In the genomic region with DNA sequence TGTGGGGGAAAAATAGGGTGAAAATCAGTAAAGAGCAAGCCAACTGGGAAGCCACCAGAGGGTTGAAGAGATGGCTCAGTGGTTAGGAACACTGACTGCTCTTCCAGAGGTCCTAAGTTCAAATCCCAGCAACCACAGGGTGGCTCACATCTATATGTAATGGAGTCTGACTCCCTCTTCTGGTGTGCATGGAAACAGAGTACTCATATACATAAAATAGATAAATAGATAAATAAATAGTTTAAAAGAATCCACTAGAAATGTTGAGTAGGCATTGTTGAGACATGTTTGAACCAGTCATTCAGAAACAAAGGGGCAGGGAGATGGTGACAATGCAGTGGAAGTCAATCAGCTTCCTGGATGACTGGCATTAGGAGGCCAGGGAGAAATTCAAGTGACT, we compare ENCODE assay signal across 28 mouse cellular contexts. TPM values are rescaled to one million over a fixed set of nuclear protein-coding genes. Genes with fewer than 3 reads are reported as not detected.
DNase-seq lines count a peak whose midpoint lies in the region; ATAC-seq and TF ChIP-seq lines count a peak whose summit lies in the region.
"Had no signal": no experiment of that assay in that cellular context is flagged by ENCODE, and none has a peak within 500 bp of the region (broad histone marks: within the 10 kb centered on the region; RNA-seq: fewer than 3 reads in every experiment).

No protein-coding gene starts in this region.

- in situ Hi-C loops in CH12.LX (cut with MboI; ENCODE audit: low pct_ligation_motif_present, low pct_unique_long_range_greater_than_20kb, low sequenced_read_pairs), result no loop called here

- no peak overlapping the region for H3K4me2 ChIP-seq in kidney, postnatal 0 days (ENCODE audit: low read length)
- H3K4me2 ChIP-seq in CH12.LX (ENCODE audit: insufficient read depth, low read depth, poor library complexity, severe bottlenecking), result no peak overlapping the region
- H3K4me2 ChIP-seq in liver, embryonic 14.5 days (ENCODE audit: low read depth), result no peak overlapping the region
- no peak overlapping the region for H3K4me2 ChIP-seq in midbrain, embryonic 13.5 days (replicated peaks)
- no peak overlapping the region for H3K4me2 ChIP-seq in midbrain, embryonic 15.5 days
- H3K4me2 ChIP-seq: embryonic facial prominence, embryonic 15.5 days; forebrain, embryonic 13.5 days; heart, embryonic 13.5 days; hindbrain, embryonic 15.5 days had no signal

- TF ChIP-seq RAD21 in CH12.LX (IDR thresholded peaks at IDR 0.05; ENCODE audit: low read depth, low read length), result peak; percentile 45

- no peaks in the 10 kb centered on the region for H3K9me3 ChIP-seq in kidney, postnatal 0 days (replicated peaks; ENCODE audit: low read length)
- H3K9me3 ChIP-seq in CH12.LX (replicated peaks; ENCODE audit: low read length), result no peaks in the 10 kb centered on the region
- no peaks in the 10 kb centered on the region for H3K9me3 ChIP-seq in liver, embryonic 14.5 days (ENCODE audit: control insufficient read depth, low read length)
- no peaks in the 10 kb centered on the region for H3K9me3 ChIP-seq in midbrain, embryonic 13.5 days
- H3K9me3 ChIP-seq in midbrain, embryonic 15.5 days, result no peaks in the 10 kb centered on the region
- H3K9me3 ChIP-seq: embryonic facial prominence, embryonic 10.5 days; embryonic facial prominence, embryonic 15.5 days; forebrain, embryonic 13.5 days; heart, embryonic 13.5 days; hindbrain, embryonic 10.5 days; hindbrain, embryonic 15.5 days had no signal

- TF ChIP-seq CTCF in kidney, postnatal 0 days (IDR thresholded peaks at IDR 0.05; ENCODE audit: low read depth), result 0 out of 2 replicates have a peak, but pooled peaks have one; percentile 18
- TF ChIP-seq CTCF in CH12.LX (conservative IDR thresholded peaks at IDR 0.05 in 1 of 2, IDR thresholded peaks at IDR 0.05 in 1 of 2; ENCODE audit: low read depth in 2 of 2, low read length in 2 of 2), result peak in 1 of 2 experiments; percentile 60; a peak in 2 of 4 replicates
- TF ChIP-seq CTCF in liver, embryonic 14.5 days (IDR thresholded peaks at IDR 0.05; ENCODE audit: low read depth), result peak; percentile 21; the same call in 1 of the 2 replicates

- TF ChIP-seq POLR2A in CH12.LX (IDR thresholded peaks at IDR 0.05; ENCODE audit: low read depth, low read length), result no peak

- H3K9ac ChIP-seq in kidney, postnatal 0 days (ENCODE audit: low read depth, low read length), result no peak overlapping the region
- no peak overlapping the region for H3K9ac ChIP-seq in CH12.LX (ENCODE audit: insufficient read depth, low read depth)
- no peak overlapping the region for H3K9ac ChIP-seq in liver, embryonic 14.5 days (replicated peaks)
- no peak overlapping the region for H3K9ac ChIP-seq in midbrain, embryonic 13.5 days (replicated peaks)
- H3K9ac ChIP-seq in midbrain, embryonic 15.5 days, result no peak overlapping the region
- H3K9ac ChIP-seq: embryonic facial prominence, embryonic 15.5 days; forebrain, embryonic 13.5 days; heart, embryonic 13.5 days; hindbrain, embryonic 15.5 days had no signal

- H3K79me2 ChIP-seq in CH12.LX (replicated peaks; ENCODE audit: control insufficient read depth, extremely low read depth, insufficient read depth, poor library complexity, severe bottlenecking), result no peaks in the 10 kb centered on the region; the same call in none of the 2 replicates

- no peaks in the 10 kb centered on the region for H3K36me3 ChIP-seq in kidney, postnatal 0 days (ENCODE audit: insufficient read depth, low read length)
- peaks cover 16 to 33% of the 10 kb centered on the region in 2 experiments for H3K36me3 ChIP-seq in CH12.LX (replicated peaks in 1 of 2; ENCODE audit: control insufficient read depth in 1 of 2, insufficient read depth in 1 of 2, low read length in 1 of 2)
- peaks cover 11% of the 10 kb centered on the region for H3K36me3 ChIP-seq in liver, embryonic 14.5 days (replicated peaks; ENCODE audit: control insufficient read depth, insufficient read depth, low read depth)
- H3K36me3 ChIP-seq in midbrain, embryonic 13.5 days, result peaks cover 12% of the 10 kb centered on the region; the same call in 1 of the 2 replicates
- H3K36me3 ChIP-seq in midbrain, embryonic 15.5 days (replicated peaks), result no peaks in the 10 kb centered on the region

- no peak overlapping the region for H3K4me3 ChIP-seq in kidney, postnatal 0 days (replicated peaks; ENCODE audit: low read depth, low read length)
- H3K4me3 ChIP-seq in CH12.LX (replicated peaks in 1 of 3; ENCODE audit: low read depth in 2 of 3, low read length in 2 of 3, poor library complexity in 1 of 3), result no peak overlapping the region
- no peak overlapping the region for H3K4me3 ChIP-seq in liver, embryonic 14.5 days (ENCODE audit: insufficient read depth in 1 of 2, low read depth in 2 of 2, low read length in 2 of 2)
- H3K4me3 ChIP-seq in midbrain, embryonic 13.5 days (replicated peaks), result no peak overlapping the region
- H3K4me3 ChIP-seq in midbrain, embryonic 15.5 days, result no peak overlapping the region
- H3K4me3 ChIP-seq: embryonic facial prominence, embryonic 10.5 days; embryonic facial prominence, embryonic 15.5 days; forebrain, embryonic 13.5 days; heart, embryonic 13.5 days; hindbrain, embryonic 10.5 days; hindbrain, embryonic 15.5 days had no signal

- no peaks in the 10 kb centered on the region for H3K27me3 ChIP-seq in kidney, postnatal 0 days (ENCODE audit: insufficient read depth, low read length)
- no peaks in the 10 kb centered on the region for H3K27me3 ChIP-seq in CH12.LX (replicated peaks)
- no peaks in the 10 kb centered on the region for H3K27me3 ChIP-seq in liver, embryonic 14.5 days (ENCODE audit: control insufficient read depth, insufficient read depth, low read length)
- no peaks in the 10 kb centered on the region for H3K27me3 ChIP-seq in midbrain, embryonic 13.5 days
- H3K27me3 ChIP-seq in midbrain, embryonic 15.5 days (replicated peaks), result no peaks in the 10 kb centered on the region
- H3K27me3 ChIP-seq: embryonic facial prominence, embryonic 15.5 days; forebrain, embryonic 13.5 days; heart, embryonic 13.5 days; hindbrain, embryonic 15.5 days had no signal

- no peak overlapping the region for H3K27ac ChIP-seq in kidney, postnatal 0 days
- no peak overlapping the region for H3K27ac ChIP-seq in CH12.LX (ENCODE audit: insufficient read depth, low read depth)
- H3K27ac ChIP-seq in liver, embryonic 14.5 days, result no peak overlapping the region
- no peak overlapping the region for H3K27ac ChIP-seq in midbrain, embryonic 13.5 days
- H3K27ac ChIP-seq in midbrain, embryonic 15.5 days, result no peak overlapping the region
- H3K27ac ChIP-seq: embryonic facial prominence, embryonic 10.5 days; embryonic facial prominence, embryonic 15.5 days; forebrain, embryonic 13.5 days; heart, embryonic 13.5 days; hindbrain, embryonic 10.5 days; hindbrain, embryonic 15.5 days had no signal

- no peak for ATAC-seq in kidney, postnatal 0 days (replicated peaks; ENCODE audit: low FRiP score, low read depth)
- no peak for ATAC-seq in liver, embryonic 14.5 days (ENCODE audit: insufficient read depth)
- ATAC-seq in midbrain, embryonic 13.5 days, result no peak
- ATAC-seq in midbrain, embryonic 15.5 days (replicated peaks), result no peak
- ATAC-seq: forebrain, embryonic 13.5 days; inflammation-experienced regulatory T-cells, adult 6 months; midbrain, embryonic 16.5 days had no signal

- dilution Hi-C loops in CH12.LX (cut with MboI; ENCODE audit: extremely low pct_ligation_motif_present, extremely low pct_unique_long_range_greater_than_20kb, low sequenced_read_pairs), result no loop called here

- no peaks in the 10 kb centered on the region for H3K4me1 ChIP-seq in kidney, postnatal 0 days (replicated peaks; ENCODE audit: insufficient read depth, low read length)
- peaks cover 7 to 50% of the 10 kb centered on the region in 2 experiments for H3K4me1 ChIP-seq in CH12.LX (ENCODE audit: control insufficient read depth in 1 of 2, insufficient read depth in 2 of 2)
- H3K4me1 ChIP-seq in liver, embryonic 14.5 days (replicated peaks; ENCODE audit: control insufficient read depth in 2 of 2, insufficient read depth in 2 of 2, low read length in 1 of 2), result peaks cover 26 to 33% of the 10 kb centered on the region in 2 experiments
- H3K4me1 ChIP-seq in midbrain, embryonic 13.5 days (replicated peaks), result no peaks in the 10 kb centered on the region
- H3K4me1 ChIP-seq in midbrain, embryonic 15.5 days, result no peaks in the 10 kb centered on the region
- H3K4me1 ChIP-seq: embryonic facial prominence, embryonic 10.5 days; embryonic facial prominence, embryonic 15.5 days; forebrain, embryonic 13.5 days; hindbrain, embryonic 10.5 days; hindbrain, embryonic 15.5 days had no signal

- DNase-seq in kidney, postnatal 0 days (ENCODE audit: low spot score), result no peak
- DNase-seq in kidney, adult 8-10 months, result no peak
- DNase-seq in CH12.LX (ENCODE audit: extremely low read depth), result no peak
- DNase-seq in NIH3T3 (ENCODE audit: low read depth), result peak; percentile 22
- no peak for DNase-seq in liver, embryonic 14.5 days (ENCODE audit: low read depth in 3 of 3, low spot score in 3 of 3)
- no peak for DNase-seq in left cerebral cortex, adult 11 months (ENCODE audit: low spot score)
- DNase-seq: adrenal gland, adult 8-10 months; cerebellum, adult 8-10 months; cerebellum, postnatal 25 days; gastrocnemius, postnatal 25 days; heart, adult 18-20 months; heart, postnatal 10 days; kidney, adult 9 months; kidney, postnatal 14 days; left cerebral cortex, postnatal 4 days; lung, adult 18-20 months; lung, postnatal 10 days; right cerebral cortex, postnatal 4 days had no signal

- TF ChIP-seq EP300 in CH12.LX (IDR thresholded peaks at IDR 0.05; ENCODE audit: low read length), result no peak
- no peak for TF ChIP-seq EP300 in liver, embryonic 14.5 days (IDR thresholded peaks at IDR 0.05; ENCODE audit: low read depth)

RNA-seq across cellular contexts. Expression of gene Vmp1, which starts 56.0 kb away (rescaled TPM):
- polyA plus RNA-seq in kidney, postnatal 0 days (2015; fragmentation: Nextera tagmentation; extraction: Ambion mirVana), result 222 and 249 TPM in 2 replicates
- total RNA-seq in CH12.LX (2012; rRNA removed) (80.9 and 86.9 TPM in 2 replicates), CH12.LX (2014; rRNA removed) (209 and 231 TPM in 2 replicates)
- polyA plus RNA-seq in CH12.LX (2012; ENCODE audit: insufficient read length, low read depth), result 166 and 167 TPM in 2 replicates
- polyA plus RNA-seq in liver, embryonic 14.5 days (2012; rRNA removed), result 26.9 and 33.1 TPM in 2 replicates
- 94.2 and 98.4 TPM in 2 replicates for polyA plus RNA-seq in liver, embryonic 14.5 days (2014; fragmentation: Nextera tagmentation; extraction: Ambion mirVana)
- polyA plus RNA-seq in midbrain, embryonic 13.5 days (2015; fragmentation: Nextera tagmentation; extraction: Ambion mirVana), result 93.5 and 102 TPM in 2 replicates
- 111 TPM in 2 replicates for polyA plus RNA-seq in midbrain, embryonic 15.5 days (2015; fragmentation: Nextera tagmentation; extraction: Ambion mirVana)

RNA-seq across cellular contexts. Expression of gene Ptrh2, which starts 56.1 kb away (rescaled TPM):
- polyA plus RNA-seq in kidney, postnatal 0 days (2015; fragmentation: Nextera tagmentation; extraction: Ambion mirVana), result 28.6 and 31.2 TPM in 2 replicates
- total RNA-seq in CH12.LX (2012; rRNA removed) (29.8 and 39.4 TPM in 2 replicates), CH12.LX (2014; rRNA removed) (34.7 and 40.9 TPM in 2 replicates)
- polyA plus RNA-seq in CH12.LX (2012; ENCODE audit: insufficient read length, low read depth), result 48.2 and 54.5 TPM in 2 replicates
- polyA plus RNA-seq in liver, embryonic 14.5 days (2012; rRNA removed), result 5.9 and 10.5 TPM in 2 replicates
- polyA plus RNA-seq in liver, embryonic 14.5 days (2014; fragmentation: Nextera tagmentation; extraction: Ambion mirVana), result 19.2 and 20.9 TPM in 2 replicates
- polyA plus RNA-seq in midbrain, embryonic 13.5 days (2015; fragmentation: Nextera tagmentation; extraction: Ambion mirVana), result 37.4 and 38.5 TPM in 2 replicates
- 30.6 and 30.7 TPM in 2 replicates for polyA plus RNA-seq in midbrain, embryonic 15.5 days (2015; fragmentation: Nextera tagmentation; extraction: Ambion mirVana)
